Mouse (Mus musculus): ENCODE measurements around the gene Krt17. TPM values are rescaled to one million over a fixed set of nuclear protein-coding genes. Genes with fewer than 3 reads are reported as not detected.

Gene Krt17
- polyA plus RNA-seq, 2 experiments = 0.15 to 0.18 TPM

GRCm38 (mm10) chr11:100298274-100299036 is 37.6 kb upstream of the Krt17 start:
- H3K4me1 ChIP-seq (replicated peaks; ENCODE audit: control insufficient read depth in 2 of 2, insufficient read depth in 2 of 2, low read length in 1 of 2) = peaks cover 0 to 3% of the 10 kb centered on the region in 2 experiments; a peak in 2 of 4 replicates
- 16% methylated on average over 18 of the region's 18 CpGs for WGBS (ENCODE audit: insufficient replicate concordance)
- no peaks in the 10 kb centered on the region for H3K27me3 ChIP-seq (ENCODE audit: control insufficient read depth, insufficient read depth, low read length)
- H3K9ac ChIP-seq (replicated peaks) = no peak overlapping the region
- peak overlapping the region; percentile 45 for H3K4me2 ChIP-seq (ENCODE audit: low read depth)
- no peak overlapping the region for H3K4me3 ChIP-seq (ENCODE audit: insufficient read depth in 1 of 2, low read depth in 2 of 2, low read length in 2 of 2)
- DNase-seq (ENCODE audit: low read depth in 3 of 3, low spot score in 3 of 3) (peak in 1 of 3 experiments; percentile 45), ATAC-seq (ENCODE audit: insufficient read depth) (peak; percentile 42; the same call in 1 of the 2 replicates)
- no peaks in the 10 kb centered on the region for H3K9me3 ChIP-seq (ENCODE audit: control insufficient read depth, low read length)
- no peak overlapping the region for H3K27ac ChIP-seq
- no peaks in the 10 kb centered on the region for H3K36me3 ChIP-seq (replicated peaks; ENCODE audit: control insufficient read depth, insufficient read depth, low read depth)
- TF ChIP-seq EP300 (IDR thresholded peaks at IDR 0.05; ENCODE audit: low read depth) = no peak
- TF ChIP-seq CTCF (IDR thresholded peaks at IDR 0.05; ENCODE audit: low read depth) = peak; percentile 95

DNA sequence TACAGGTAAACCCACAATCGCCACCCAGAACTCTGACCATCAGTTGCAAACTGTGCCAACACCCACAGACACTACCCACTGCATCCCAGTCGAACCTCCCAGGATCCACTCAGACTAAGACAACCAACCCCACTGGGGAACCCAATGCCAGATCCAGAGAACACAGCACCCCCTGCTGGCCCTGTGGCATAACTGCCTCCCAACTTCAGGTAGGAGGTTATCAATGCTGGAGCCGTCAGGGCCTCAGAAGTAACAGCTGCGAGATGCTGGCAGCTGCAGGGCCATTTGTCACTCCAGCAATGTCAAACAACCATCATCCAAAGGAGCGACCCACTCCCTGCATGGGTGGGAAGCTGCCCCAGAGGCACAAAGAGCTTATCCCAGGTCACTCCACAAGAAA is 37.0 kb upstream of the Krt17 start:
- WGBS (ENCODE audit: insufficient replicate concordance) = 25% methylated on average over 5 of the region's 5 CpGs
- no peak overlapping the region for H3K4me3 ChIP-seq (ENCODE audit: insufficient read depth in 1 of 2, low read depth in 2 of 2, low read length in 2 of 2)
- H3K27ac ChIP-seq = no peak overlapping the region

GRCm38 (mm10) chr11:100295308-100295707 is 34.5 kb upstream of the Krt17 start:
- no peak overlapping the region for H3K4me3 ChIP-seq (ENCODE audit: insufficient read depth in 1 of 2, low read depth in 2 of 2, low read length in 2 of 2)
- ATAC-seq (ENCODE audit: insufficient read depth) = no peak
- 7% methylated on average over 10 of the region's 10 CpGs for WGBS (ENCODE audit: insufficient replicate concordance)

More for the DNA sequence above, 37.0 kb upstream of the Krt17 start:
- DNase-seq (ENCODE audit: low read depth in 3 of 3, low spot score in 3 of 3) (no peak), ATAC-seq (ENCODE audit: insufficient read depth) (peak; percentile 43; the same call in 1 of the 2 replicates)
- Histone ChIP-seq H3K9me3 (ENCODE audit: control insufficient read depth, low read length) (no peaks in the 10 kb centered on the region), H3K4me1 (replicated peaks; ENCODE audit: control insufficient read depth in 2 of 2, insufficient read depth in 2 of 2, low read length in 1 of 2) (peaks cover 0 to 3% of the 10 kb centered on the region in 2 experiments; a peak in 2 of 4 replicates), H3K27me3 (ENCODE audit: control insufficient read depth, insufficient read depth, low read length) (no peaks in the 10 kb centered on the region), H3K36me3 (replicated peaks; ENCODE audit: control insufficient read depth, insufficient read depth, low read depth) (no peaks in the 10 kb centered on the region), H3K9ac (replicated peaks) (no peak overlapping the region), H3K4me2 (ENCODE audit: low read depth) (peak overlapping the region; percentile 45)
- TF ChIP-seq EP300 (IDR thresholded peaks at IDR 0.05; ENCODE audit: low read depth) = no peak
- peak; percentile 78 for TF ChIP-seq CTCF (IDR thresholded peaks at IDR 0.05; ENCODE audit: low read depth)

GRCm38 (mm10) chr11:100292884-100293283 is 32.1 kb upstream of the Krt17 start:
- no peaks in the 10 kb centered on the region for H3K27me3 ChIP-seq (ENCODE audit: control insufficient read depth, insufficient read depth, low read length)

More at GRCm38 (mm10) chr11:100295308-100295707, 34.5 kb upstream of the Krt17 start:
- Histone ChIP-seq H3K4me2 (ENCODE audit: low read depth) (no peak overlapping the region), H3K27ac (no peak overlapping the region), H3K27me3 (ENCODE audit: control insufficient read depth, insufficient read depth, low read length) (no peaks in the 10 kb centered on the region), H3K9me3 (ENCODE audit: control insufficient read depth, low read length) (no peaks in the 10 kb centered on the region), H3K4me1 (replicated peaks; ENCODE audit: control insufficient read depth in 2 of 2, insufficient read depth in 2 of 2, low read length in 1 of 2) (peaks cover 0 to 3% of the 10 kb centered on the region in 2 experiments; a peak in 2 of 4 replicates), H3K36me3 (replicated peaks; ENCODE audit: control insufficient read depth, insufficient read depth, low read depth) (no peaks in the 10 kb centered on the region), H3K9ac (replicated peaks) (no peak overlapping the region)
- peak; percentile 49 to 63 (median 62) for DNase-seq (ENCODE audit: low read depth in 3 of 3, low spot score in 3 of 3)
- TF ChIP-seq CTCF (IDR thresholded peaks at IDR 0.05; ENCODE audit: low read depth) = peak; percentile 100
- no peak for TF ChIP-seq EP300 (IDR thresholded peaks at IDR 0.05; ENCODE audit: low read depth)

GRCm38 (mm10) chr11:100290235-100290634 is 29.4 kb upstream of the Krt17 start:
- Histone ChIP-seq H3K4me1 (replicated peaks; ENCODE audit: control insufficient read depth in 2 of 2, insufficient read depth in 2 of 2, low read length in 1 of 2) (no peaks in the 10 kb centered on the region), H3K9ac (replicated peaks) (no peak overlapping the region), H3K4me2 (ENCODE audit: low read depth) (no peak overlapping the region), H3K4me3 (ENCODE audit: insufficient read depth in 1 of 2, low read depth in 2 of 2, low read length in 2 of 2) (no peak overlapping the region), H3K9me3 (ENCODE audit: control insufficient read depth, low read length) (no peaks in the 10 kb centered on the region), H3K27me3 (ENCODE audit: control insufficient read depth, insufficient read depth, low read length) (no peaks in the 10 kb centered on the region), H3K27ac (no peak overlapping the region), H3K36me3 (replicated peaks; ENCODE audit: control insufficient read depth, insufficient read depth, low read depth) (no peaks in the 10 kb centered on the region)
- 34% methylated on average over 5 of the region's 5 CpGs for WGBS (ENCODE audit: insufficient replicate concordance)
- TF ChIP-seq EP300 (IDR thresholded peaks at IDR 0.05; ENCODE audit: low read depth) = no peak
- TF ChIP-seq CTCF (IDR thresholded peaks at IDR 0.05; ENCODE audit: low read depth) = no peak
- ATAC-seq (ENCODE audit: insufficient read depth) (no peak), DNase-seq (ENCODE audit: low read depth in 3 of 3, low spot score in 3 of 3) (no peak)

More at GRCm38 (mm10) chr11:100292884-100293283, 32.1 kb upstream of the Krt17 start:
- no peaks in the 10 kb centered on the region for H3K9me3 ChIP-seq (ENCODE audit: control insufficient read depth, low read length)
- DNase-seq (ENCODE audit: low read depth in 3 of 3, low spot score in 3 of 3) = no peak
- H3K4me3 ChIP-seq (ENCODE audit: insufficient read depth in 1 of 2, low read depth in 2 of 2, low read length in 2 of 2) = no peak overlapping the region
- H3K27ac ChIP-seq = no peak overlapping the region
- TF ChIP-seq CTCF (IDR thresholded peaks at IDR 0.05; ENCODE audit: low read depth) (no peak), EP300 (IDR thresholded peaks at IDR 0.05; ENCODE audit: low read depth) (no peak)
- no peak overlapping the region for H3K9ac ChIP-seq (replicated peaks)
- H3K4me2 ChIP-seq (ENCODE audit: low read depth) = no peak overlapping the region
- H3K4me1 ChIP-seq (replicated peaks; ENCODE audit: control insufficient read depth in 2 of 2, insufficient read depth in 2 of 2, low read length in 1 of 2) = no peaks in the 10 kb centered on the region
- no peaks in the 10 kb centered on the region for H3K36me3 ChIP-seq (replicated peaks; ENCODE audit: control insufficient read depth, insufficient read depth, low read depth)
- ATAC-seq (ENCODE audit: insufficient read depth) = no peak
- 49% methylated on average over 6 of the region's 6 CpGs for WGBS (ENCODE audit: insufficient replicate concordance)
